Mouse (Mus musculus): ENCODE results near the gene Ltbp2.

GRCm38 (mm10) chr12:84745700-84746099 lies 130.6 kb downstream of the Ltbp2 start:
- TF ChIP-seq CTCF (IDR thresholded peaks at IDR 0.05; ENCODE audit: control insufficient read depth, insufficient read depth, insufficient replicate concordance, low read depth, low read length) (no peak), POLR2A (IDR thresholded peaks at IDR 0.05; ENCODE audit: control insufficient read depth, low read depth, low read length) (no peak)
